ENCODE assay signal across 16 mouse cellular contexts in genomic region chr9:71654861-71655260, GRCm38 (mm10).
"Had no signal": no experiment of that assay in that cellular context is flagged by ENCODE, and none has a peak within 500 bp of the region (broad histone marks: within the 10 kb centered on the region; RNA-seq: fewer than 3 reads in every experiment).

No protein-coding gene starts in this region.

- H3K9me3 ChIP-seq: liver, embryonic 13.5 days; midbrain, embryonic 15.5 days; neural tube, embryonic 12.5 days had no signal

- H3K4me2 ChIP-seq: limb, embryonic 12.5 days; liver, embryonic 13.5 days; midbrain, embryonic 11.5 days; midbrain, embryonic 15.5 days; neural tube, embryonic 12.5 days had no signal

- H3K4me1 ChIP-seq: limb, embryonic 12.5 days; megakaryocyte, embryonic 14.5 days; midbrain, embryonic 15.5 days had no signal

- H3K9ac ChIP-seq: limb, embryonic 12.5 days; liver, embryonic 13.5 days; liver, postnatal 0 days; midbrain, embryonic 15.5 days; neural tube, embryonic 12.5 days had no signal

- H3K27me3 ChIP-seq: limb, embryonic 12.5 days; liver, embryonic 13.5 days; midbrain, embryonic 15.5 days; neural tube, embryonic 12.5 days had no signal

- H3K27ac ChIP-seq: kidney, postnatal 0 days; layer of hippocampus, adult 2 months; limb, embryonic 12.5 days; liver, embryonic 13.5 days; macrophage; midbrain, embryonic 15.5 days; neural tube, embryonic 12.5 days; stomach, postnatal 0 days had no signal

- ATAC-seq: liver, postnatal 0 days; midbrain, embryonic 15.5 days had no signal

- DNase-seq: kidney, adult 8-10 months; kidney, postnatal 4 days; liver; liver, embryonic 13.5 days; liver, postnatal 0 days; thymus, adult 2 months; thymus, postnatal 25 days had no signal

- H3K36me3 ChIP-seq: limb, embryonic 12.5 days; liver, embryonic 13.5 days; midbrain, embryonic 15.5 days; neural tube, embryonic 12.5 days had no signal

- H3K4me3 ChIP-seq: layer of hippocampus, adult 2 months; limb, embryonic 12.5 days; liver, embryonic 13.5 days; megakaryocyte, embryonic 14.5 days; midbrain, embryonic 15.5 days; neural tube, embryonic 12.5 days had no signal
